In genomic region chr4:10875407-10875806, GRCm38 (mm10) we compare ENCODE assay signal across 9 mouse cellular contexts. TPM values are rescaled to one million over a fixed set of nuclear protein-coding genes. Genes with fewer than 3 reads are reported as not detected.
DNase-seq lines count a peak whose midpoint lies in the region; ATAC-seq and TF ChIP-seq lines count a peak whose summit lies in the region.
"Had no signal": no experiment of that assay in that cellular context is flagged by ENCODE, and none has a peak within 500 bp of the region (broad histone marks: within the 10 kb centered on the region; RNA-seq: fewer than 3 reads in every experiment).

No protein-coding gene starts in this region.

- H3K27me3 ChIP-seq in heart, postnatal 0 days (ENCODE audit: control insufficient read depth, insufficient read depth, low read length), result no peaks in the 10 kb centered on the region
- H3K27me3 ChIP-seq in midbrain, embryonic 13.5 days, result no peaks in the 10 kb centered on the region
- H3K27me3 ChIP-seq: Patski had no signal

- no peaks in the 10 kb centered on the region for H3K36me3 ChIP-seq in heart, postnatal 0 days (replicated peaks; ENCODE audit: control insufficient read depth, insufficient read depth, low read length)
- 0 out of 2 replicates have a peak, but pooled peaks cover 2% of the 10 kb centered on the region for H3K36me3 ChIP-seq in midbrain, embryonic 13.5 days

- 0 out of 2 replicates have a peak, but pooled peaks have one; percentile 19 for ATAC-seq in common myeloid progenitor, adult 5-6 weeks (replicated peaks; ENCODE audit: low read depth, poor library complexity, severe bottlenecking)
- no peak for ATAC-seq in heart, postnatal 0 days (ENCODE audit: insufficient read depth, low read depth)
- no peak for ATAC-seq in midbrain, embryonic 13.5 days

- peak overlapping the region; percentile 92 for H3K9ac ChIP-seq in heart, postnatal 0 days (replicated peaks; ENCODE audit: low read depth, low read length)
- peak overlapping the region; percentile 89 for H3K9ac ChIP-seq in midbrain, embryonic 13.5 days (replicated peaks)

- peaks cover 8% of the 10 kb centered on the region for H3K4me1 ChIP-seq in heart, postnatal 0 days (ENCODE audit: control insufficient read depth, insufficient read depth)
- peaks cover 16% of the 10 kb centered on the region for H3K4me1 ChIP-seq in midbrain, embryonic 13.5 days (replicated peaks)

- no peaks in the 10 kb centered on the region for H3K9me3 ChIP-seq in heart, postnatal 0 days (replicated peaks; ENCODE audit: control insufficient read depth, low read length)
- no peaks in the 10 kb centered on the region for H3K9me3 ChIP-seq in midbrain, embryonic 13.5 days

- peak overlapping the region; percentile 71 for H3K4me2 ChIP-seq in heart, postnatal 0 days (ENCODE audit: low read depth, low read length)
- H3K4me2 ChIP-seq in midbrain, embryonic 13.5 days (replicated peaks), result peak overlapping the region; percentile 55

- peak overlapping the region; percentile 94 for H3K4me3 ChIP-seq in heart, postnatal 0 days (ENCODE audit: low read depth, low read length)
- H3K4me3 ChIP-seq in midbrain, embryonic 13.5 days (replicated peaks), result peak overlapping the region; percentile 86

- H3K27ac ChIP-seq in heart, postnatal 0 days (ENCODE audit: low read depth), result peak overlapping the region; percentile 99
- peak overlapping the region; percentile 99 for H3K27ac ChIP-seq in midbrain, embryonic 13.5 days

- intact Hi-C loops in gastrocnemius, postnatal 36 days (cut with DNase I), result no loop called here

- no peak for TF ChIP-seq CTCF in heart, postnatal 0 days (IDR thresholded peaks at IDR 0.05; ENCODE audit: low read depth)

- DNase-seq in cerebellum, adult 8-10 months, result peak; percentile 17
- no peak for DNase-seq in cerebellum, adult 11 months
- DNase-seq in CD4-positive helper T cell, adult 2 months (ENCODE audit: low read depth, low spot score), result peak; percentile 46
- DNase-seq in heart, postnatal 0 days (ENCODE audit: low spot score), result no peak
- DNase-seq in layer of hippocampus, postnatal 14 days (ENCODE audit: low spot score in 2 of 2), result peak; percentile 18 to 25
- no peak for DNase-seq in gastrocnemius, postnatal 36 days

- TF ChIP-seq EP300 in heart, postnatal 0 days (IDR thresholded peaks at IDR 0.05; ENCODE audit: low read depth), result no peak

RNA-seq across cellular contexts. Expression of gene 2610301B20Rik, which starts 1.1 kb away (rescaled TPM):
- 8.1 and 14.0 TPM in 2 replicates for total RNA-seq in common myeloid progenitor, adult 5-6 weeks (2017)
- total RNA-seq in heart, postnatal 0 days (2014; rRNA removed; ENCODE audit: low replicate concordance), result 13.3 and 14.0 TPM in 2 replicates
- polyA plus RNA-seq in heart, postnatal 0 days (2015; fragmentation: Nextera tagmentation; extraction: Ambion mirVana), result 16.9 and 17.4 TPM in 2 replicates
- 10 to 100 TPM; 32.4 to 33.3 TPM for total RNA-seq in layer of hippocampus, postnatal 14 days (2021)
- 49.7 and 51.4 TPM in 2 replicates for polyA plus RNA-seq in midbrain, embryonic 13.5 days (2015; fragmentation: Nextera tagmentation; extraction: Ambion mirVana)
- total RNA-seq in gastrocnemius, postnatal 36 days (2021), result 1 to 10 TPM; 2.9 to 4.3 TPM

Comparison
In these comparisons a context has a peak if more than half of its experiments do, and no peak if none do; other contexts are left out.
1. DNase-seq: peak in cerebellum, adult 8-10 months (single experiment), CD4-positive helper T cell, adult 2 months (single experiment) and layer of hippocampus, postnatal 14 days (2 of 2); none in cerebellum, adult 11 months (single experiment), heart, postnatal 0 days (single experiment) and gastrocnemius, postnatal 36 days (0 of 2).